Mouse (Mus musculus): ENCODE measurements around the gene Stk32b.

The Stk32b gene

GRCm38 (mm10) chr5:37520441-37520840 is 196.5 kb downstream of the Stk32b start:
- DNase-seq (ENCODE audit: low read depth, low spot score) = no peak

- no peak for DNase-seq (ENCODE audit: low read depth, low spot score)
Observed at GRCm38 (mm10) chr5:37512479-37512878, 204.5 kb downstream of the Stk32b start.

- DNase-seq (ENCODE audit: low read depth, low spot score) = no peak
Observed at GRCm38 (mm10) chr5:37506880-37507519, 210.0 kb downstream of the Stk32b start.

- no peak for DNase-seq (ENCODE audit: low read depth, low spot score)
Observed at GRCm38 (mm10) chr5:37494984-37495476, 221.9 kb downstream of the Stk32b start.

GRCm38 (mm10) chr5:37472025-37472608 is 244.9 kb downstream of the Stk32b start:
- no peak for DNase-seq (ENCODE audit: low read depth, low spot score)

GRCm38 (mm10) chr5:37471584-37471983 is 245.4 kb downstream of the Stk32b start:
- DNase-seq (ENCODE audit: low read depth, low spot score) = no peak

GRCm38 (mm10) chr5:37469031-37469430 is 247.9 kb downstream of the Stk32b start:
- no peak for DNase-seq (ENCODE audit: low read depth, low spot score)

- DNase-seq (ENCODE audit: low read depth, low spot score) = no peak
Observed at GRCm38 (mm10) chr5:37467646-37468045, 249.3 kb downstream of the Stk32b start.

- DNase-seq (ENCODE audit: low read depth, low spot score) = no peak
Observed at GRCm38 (mm10) chr5:37465461-37465860, 251.5 kb downstream of the Stk32b start.

- no peak for DNase-seq (ENCODE audit: low read depth, low spot score)
Observed at GRCm38 (mm10) chr5:37458236-37458635, 258.7 kb downstream of the Stk32b start.

GRCm38 (mm10) chr5:37457831-37458230 is 259.1 kb downstream of the Stk32b start:
- no peak for DNase-seq (ENCODE audit: low read depth, low spot score)

GRCm38 (mm10) chr5:37457191-37457590 is 259.8 kb downstream of the Stk32b start:
- DNase-seq (ENCODE audit: low read depth, low spot score) = no peak

GRCm38 (mm10) chr5:37456590-37456989 is 260.4 kb downstream of the Stk32b start:
- no peak for DNase-seq (ENCODE audit: low read depth, low spot score)

- DNase-seq (ENCODE audit: low read depth, low spot score) = no peak
Observed at GRCm38 (mm10) chr5:37447546-37447945, 269.4 kb downstream of the Stk32b start.

- DNase-seq (ENCODE audit: low read depth, low spot score) = no peak
Observed at GRCm38 (mm10) chr5:37442767-37443166, 274.2 kb downstream of the Stk32b start.

- no peak for DNase-seq (ENCODE audit: low read depth, low spot score)
Observed at GRCm38 (mm10) chr5:37435417-37435816, 281.6 kb downstream of the Stk32b start.

- no peak for DNase-seq (ENCODE audit: low read depth, low spot score)
Observed at GRCm38 (mm10) chr5:37427210-37427609, 289.8 kb downstream of the Stk32b start.

- no peak for DNase-seq (ENCODE audit: low read depth, low spot score)
Observed at GRCm38 (mm10) chr5:37419028-37419427, 297.9 kb downstream of the Stk32b start.
